Mouse (Mus musculus) G1E-ER4 (cell line): ENCODE measurements around the gene Hspa1b. TPM values are rescaled to one million over a fixed set of nuclear protein-coding genes. Genes with fewer than 3 reads are reported as not detected.

Source experiments
- GATA1 ChIP-seq: IDR thresholded peaks from one replicate; pipeline ENCODE4 v1.8.0; 2012; ENCODE audit warnings: low read length, inconsistent platforms
- polyA plus RNA-seq: library from polyadenylated mRNA; stranded (reverse); fragments of >175 nt; gene quantifications from 2 replicates; pipeline ENCODE4 v1.2.3, GENCODE M21; 2012

The Hspa1b gene
- polyA plus RNA-seq, 1 experiment, result 0.33 TPM

DNA sequence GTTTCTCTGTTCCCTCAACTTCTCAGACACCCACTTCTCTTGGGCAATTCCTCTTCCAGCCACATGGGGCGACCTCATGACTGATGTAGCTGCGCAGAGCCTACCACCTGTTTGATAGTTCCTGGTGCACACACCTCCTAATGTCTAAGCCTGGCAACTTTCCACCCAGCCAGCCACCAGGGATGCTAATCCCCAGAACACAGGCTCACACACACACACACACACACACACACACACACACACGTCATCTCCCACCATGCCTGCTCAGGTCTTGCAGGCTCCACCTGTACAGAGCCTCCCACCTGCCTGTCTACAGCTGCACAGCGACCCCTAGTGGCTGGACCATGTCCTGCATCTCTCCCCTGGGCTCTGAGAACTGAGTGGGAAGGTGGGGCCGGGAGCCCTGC is 47.1 kb downstream of the Hspa1b start:
- no peak for TF ChIP-seq GATA1

DNA sequence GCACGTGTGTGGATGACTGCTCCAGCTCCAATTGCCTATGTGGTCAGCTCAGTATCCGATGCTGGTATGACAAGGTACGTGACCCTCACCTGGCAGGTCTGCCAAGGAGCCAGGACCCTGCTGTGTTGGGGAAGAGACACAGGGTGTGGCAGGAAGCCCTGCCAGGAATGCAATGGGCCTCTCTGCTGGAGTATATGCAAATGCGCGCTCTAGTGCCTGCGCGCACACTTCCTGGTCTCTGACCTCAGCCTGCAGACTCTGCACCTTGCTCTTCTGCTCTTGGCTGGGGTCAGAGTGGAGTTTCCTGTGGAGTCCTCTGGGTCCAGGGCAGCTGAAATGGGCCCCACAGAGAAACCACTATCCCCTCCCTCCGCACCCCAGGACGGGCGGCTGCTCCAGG is 48.1 kb downstream of the Hspa1b start:
- no peak for TF ChIP-seq GATA1

Other genes starting within 250 kb of the Hspa1b start
- gene C4b, start 215.4 kb downstream of the Hspa1b start, polyA plus RNA-seq, result not detected in 2 replicates
- gene Cyp21a1, start 154.7 kb downstream of the Hspa1b start, polyA plus RNA-seq, result not detected in 2 replicates
- 52.4 and 52.9 TPM in 2 replicates for gene Stk19, start 122.3 kb downstream of the Hspa1b start, polyA plus RNA-seq
- 47.6 and 78.7 TPM in 2 replicates for gene Dxo, start 122.2 kb downstream of the Hspa1b start, polyA plus RNA-seq
- gene Skiv2l, start 109.0 kb downstream of the Hspa1b start, polyA plus RNA-seq, result 62.2 and 65.4 TPM in 2 replicates
- 375 and 385 TPM in 2 replicates for gene Nelfe, start 108.8 kb downstream of the Hspa1b start, polyA plus RNA-seq
- not detected in 2 replicates for gene Cfb, start 96.7 kb downstream of the Hspa1b start, polyA plus RNA-seq
- 24.4 and 27.6 TPM in 2 replicates for gene Zbtb12, start 79.8 kb downstream of the Hspa1b start, polyA plus RNA-seq
- gene Gm20547, start 77.2 kb downstream of the Hspa1b start, polyA plus RNA-seq, result not detected in 2 replicates
- gene C2, start 61.0 kb downstream of the Hspa1b start, polyA plus RNA-seq, result 0.49 and 1.3 TPM in 2 replicates
- gene Ehmt2, start 60.8 kb downstream of the Hspa1b start, polyA plus RNA-seq, result 352 and 449 TPM in 2 replicates
- not detected in 2 replicates for gene Slc44a4, start 44.8 kb downstream of the Hspa1b start, polyA plus RNA-seq
- gene Neu1, start 28.0 kb downstream of the Hspa1b start, polyA plus RNA-seq, result 12.3 and 17.6 TPM in 2 replicates
- gene Gm20481, start 10.7 kb upstream of the Hspa1b start, polyA plus RNA-seq, result 0.12 TPM in 1 of 2 replicates, not detected in the other
- gene Hspa1a, start 12.9 kb upstream of the Hspa1b start, polyA plus RNA-seq, result not detected in 2 replicates
- gene Hspa1l, start 13.5 kb upstream of the Hspa1b start, polyA plus RNA-seq, result 0.02 TPM in 1 of 2 replicates, not detected in the other
- 309 and 320 TPM in 2 replicates for gene Lsm2, start 22.6 kb upstream of the Hspa1b start, polyA plus RNA-seq
- 965 and 1,080 TPM in 2 replicates for gene Vars, start 41.7 kb upstream of the Hspa1b start, polyA plus RNA-seq
- 1.0 and 1.4 TPM in 2 replicates for gene Vwa7, start 57.3 kb upstream of the Hspa1b start, polyA plus RNA-seq
- 40.3 and 64.9 TPM in 2 replicates for gene Sapcd1, start 68.8 kb upstream of the Hspa1b start, polyA plus RNA-seq
- gene Msh5, start 87.5 kb upstream of the Hspa1b start, polyA plus RNA-seq, result 7.0 and 7.1 TPM in 2 replicates
- gene Clic1, start 90.7 kb upstream of the Hspa1b start, polyA plus RNA-seq, result 168 and 216 TPM in 2 replicates
- 156 and 185 TPM in 2 replicates for gene Ddah2, start 99.8 kb upstream of the Hspa1b start, polyA plus RNA-seq
- not detected in 2 replicates for gene Ly6g6c, start 106.2 kb upstream of the Hspa1b start, polyA plus RNA-seq
- not detected in 2 replicates for gene Mpig6b, start 106.9 kb upstream of the Hspa1b start, polyA plus RNA-seq
- not detected in 2 replicates for gene Ly6g6e, start 117.7 kb upstream of the Hspa1b start, polyA plus RNA-seq
- gene Ly6g6d, start 118.8 kb upstream of the Hspa1b start, polyA plus RNA-seq, result 0.22 TPM in 1 of 2 replicates, not detected in the other
- 0.05 and 0.06 TPM in 2 replicates for gene Ly6g6f, start 126.4 kb upstream of the Hspa1b start, polyA plus RNA-seq
- 112 and 148 TPM in 2 replicates for gene Abhd16a, start 130.0 kb upstream of the Hspa1b start, polyA plus RNA-seq
- gene Ly6g5c, start 149.0 kb upstream of the Hspa1b start, polyA plus RNA-seq, result not detected in 2 replicates
- gene Ly6g5b, start 156.2 kb upstream of the Hspa1b start, polyA plus RNA-seq, result 0.08 and 0.15 TPM in 2 replicates
- gene Gpank1, start 162.2 kb upstream of the Hspa1b start, polyA plus RNA-seq, result 62.0 and 85.8 TPM in 2 replicates
- 66.1 and 68.9 TPM in 2 replicates for gene Csnk2b, start 162.8 kb upstream of the Hspa1b start, polyA plus RNA-seq
- gene D17H6S53E, start 167.1 kb upstream of the Hspa1b start, polyA plus RNA-seq, result 11.4 and 13.3 TPM in 2 replicates
- gene Apom, start 172.8 kb upstream of the Hspa1b start, polyA plus RNA-seq, result 0.23 and 0.27 TPM in 2 replicates
- 685 and 826 TPM in 2 replicates for gene Bag6, start 175.9 kb upstream of the Hspa1b start, polyA plus RNA-seq
- 1,478 and 1,496 TPM in 2 replicates for gene Prrc2a, start 205.7 kb upstream of the Hspa1b start, polyA plus RNA-seq
- gene Aif1, start 216.8 kb upstream of the Hspa1b start, polyA plus RNA-seq, result not detected in 2 replicates
- 0.39 and 0.49 TPM in 2 replicates for gene Lst1, start 229.2 kb upstream of the Hspa1b start, polyA plus RNA-seq
- gene Ltb, start 235.2 kb upstream of the Hspa1b start, polyA plus RNA-seq, result 0.09 and 0.12 TPM in 2 replicates
- not detected in 2 replicates for gene Tnf, start 242.8 kb upstream of the Hspa1b start, polyA plus RNA-seq
- gene Lta, start 246.1 kb upstream of the Hspa1b start, polyA plus RNA-seq, result not detected in 2 replicates